Mouse (Mus musculus): ENCODE measurements around the gene Krtap5-1. TPM values are rescaled to one million over a fixed set of nuclear protein-coding genes. Genes with fewer than 3 reads are reported as not detected.

The Krtap5-1 gene
- total RNA-seq, 2 experiments from 2014 or later: not detected

Other genes starting within 250 kb of the Krtap5-1 start
- gene Mob2, start 236.1 kb downstream of the Krtap5-1 start, total RNA-seq (2021): 10 to 100 TPM; 33.7 to 37.8 TPM
- 100 to 1,000 TPM; 152 TPM for gene Dusp8, start 201.3 kb downstream of the Krtap5-1 start, total RNA-seq (2021)
- not detected for gene Gm45618, start 176.4 kb downstream of the Krtap5-1 start, total RNA-seq (2021)
- not detected for gene Gm39115, start 161.1 kb downstream of the Krtap5-1 start, total RNA-seq (2021)
- gene Gm45337, start 152.5 kb downstream of the Krtap5-1 start, total RNA-seq (2021): not detected
- not detected for gene Gm29735, start 140.0 kb downstream of the Krtap5-1 start, total RNA-seq (2021)
- not detected for gene Gm4553, start 131.4 kb downstream of the Krtap5-1 start, total RNA-seq (2021)
- gene Krtap5-2, start 121.1 kb downstream of the Krtap5-1 start, total RNA-seq (2021): not detected
- gene Gm10153, start 106.7 kb downstream of the Krtap5-1 start, total RNA-seq (2021): not detected
- not detected for gene Krtap5-3, start 95.8 kb downstream of the Krtap5-1 start, total RNA-seq (2021)
- gene Gm7579, start 85.3 kb downstream of the Krtap5-1 start, total RNA-seq (2021): not detected
- gene Krtap5-5, start 67.1 kb downstream of the Krtap5-1 start, total RNA-seq (2021): not detected
- not detected for gene Gm40460, start 56.0 kb downstream of the Krtap5-1 start, total RNA-seq (2021)
- not detected for gene Gm2431, start 38.8 kb downstream of the Krtap5-1 start, total RNA-seq (2021)
- not detected for gene Gm4559, start 22.8 kb downstream of the Krtap5-1 start, total RNA-seq (2021)
- gene Krtap5-4, start 6.4 kb upstream of the Krtap5-1 start, total RNA-seq (2021): not detected
- 10 to 100 TPM; 26.4 to 28.8 TPM for gene Ifitm10, start 76.6 kb upstream of the Krtap5-1 start, total RNA-seq (2021)
- gene Gm49369, start 85.5 kb upstream of the Krtap5-1 start, total RNA-seq (2021): 1 to 10 TPM in 1 of 2 experiments, under 1 TPM in 1; 0.57 to 6.8 TPM
- 100 to 1,000 TPM; 318 to 337 TPM for gene Ctsd, start 90.9 kb upstream of the Krtap5-1 start, total RNA-seq (2021)
- not detected for gene Syt8, start 137.7 kb upstream of the Krtap5-1 start, total RNA-seq (2021)
- gene Tnni2, start 144.7 kb upstream of the Krtap5-1 start, total RNA-seq (2021): not detected
- 1 to 10 TPM; 5.2 to 5.4 TPM for gene Lsp1, start 163.7 kb upstream of the Krtap5-1 start, total RNA-seq (2021)
- not detected for gene Tnnt3, start 201.7 kb upstream of the Krtap5-1 start, total RNA-seq (2021)
- gene Mrpl23, start 235.6 kb upstream of the Krtap5-1 start, total RNA-seq (2021): 1 to 10 TPM; 3.3 to 6.9 TPM

Measured in left cerebral cortex, postnatal 25 days (tissue).